Mouse (Mus musculus): ENCODE measurements around the gene Hist1h2bp.
"Not testable (repeated sequence)": the region's sequence is repeated elsewhere in the genome, so short reads cannot be mapped to it uniquely, and the experiment has no call there.

The Hist1h2bp gene

GRCm38 (mm10) chr13:21786899-21787629 lies at the start of gene Hist1h2bp, which contains the start of gene Hist1h2an:
Gene Hist1h2bp (plus strand): TSS chr13:21787461.
Gene Hist1h2an (minus strand): TSS chr13:21787218.
- DNase-seq (ENCODE audit: low spot score in 2 of 2) = peak; percentile 84 to 87

DNA sequence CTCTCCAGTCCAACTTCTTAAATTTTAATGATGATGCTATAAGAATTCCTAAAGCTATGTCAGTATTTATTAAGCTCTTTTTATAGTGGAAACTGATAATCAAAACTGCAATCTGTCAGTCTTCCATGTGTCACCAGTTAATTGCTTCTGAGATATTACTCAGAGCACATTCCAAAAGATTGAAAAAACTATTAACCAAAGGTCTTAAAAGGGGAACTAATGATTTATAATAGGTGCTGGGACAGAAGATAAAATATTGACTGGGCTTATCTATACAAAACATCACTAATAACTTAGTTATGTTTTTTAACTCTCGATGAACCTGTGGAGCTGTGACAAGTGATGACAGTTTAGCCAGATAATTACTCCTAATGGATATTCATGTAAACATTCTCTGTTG lies 42.3 kb upstream of the Hist1h2bp start:
- no peak for DNase-seq (ENCODE audit: low spot score in 2 of 2)

DNA sequence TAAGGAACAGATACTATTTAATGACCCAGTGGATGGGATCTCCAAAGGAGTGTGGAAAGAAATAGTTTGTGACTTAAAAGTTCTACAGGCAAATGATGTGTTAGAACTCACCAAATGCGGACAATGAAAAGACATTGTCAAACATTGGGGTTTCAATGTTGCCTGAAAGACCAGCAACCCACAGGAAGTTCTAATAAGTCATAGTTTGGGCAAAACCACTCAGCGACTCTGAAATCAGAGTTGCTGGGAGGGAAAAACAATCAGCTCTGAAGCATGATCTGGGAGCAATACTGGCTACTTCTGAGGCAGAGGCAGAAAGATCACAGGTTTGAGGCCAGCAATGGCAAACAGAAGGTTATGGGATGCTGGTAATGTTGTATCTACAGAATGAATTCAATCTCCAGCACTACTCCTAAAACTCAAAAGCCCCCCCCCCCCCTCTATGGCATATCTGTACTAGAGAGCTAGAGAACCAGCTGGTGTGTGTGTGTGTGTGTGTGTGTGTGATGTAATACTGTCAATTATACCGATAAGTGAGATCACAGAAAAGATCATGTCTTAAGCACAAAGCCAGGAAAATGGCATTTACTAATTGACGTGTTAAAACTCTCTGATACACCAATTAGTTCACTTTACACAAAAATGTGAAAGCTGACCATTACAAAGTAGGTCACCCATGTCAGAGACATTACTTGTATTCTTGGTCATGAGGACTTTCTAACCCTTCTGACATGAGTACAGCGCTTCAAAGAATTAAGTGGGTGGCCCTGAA lies 37.7 kb upstream of the Hist1h2bp start:
- no peak for DNase-seq (ENCODE audit: low spot score in 2 of 2)

- DNase-seq (ENCODE audit: low spot score in 2 of 2) = peak; percentile 84 to 89
Measured at GRCm38 (mm10) chr13:21750159-21751017, 36.9 kb upstream of the Hist1h2bp start, which contains the start of gene Hist1h4k. Gene Hist1h4k (minus strand): TSS chr13:21750505.

- no peak for DNase-seq (ENCODE audit: low spot score in 2 of 2)
Measured at GRCm38 (mm10) chr13:21751417-21751816, 35.8 kb upstream of the Hist1h2bp start.

GRCm38 (mm10) chr13:21751827-21752226 lies 35.4 kb upstream of the Hist1h2bp start:
- no peak for DNase-seq (ENCODE audit: low spot score in 2 of 2)

- DNase-seq (ENCODE audit: low spot score in 2 of 2) = no peak
Measured at GRCm38 (mm10) chr13:21752356-21752755, 34.9 kb upstream of the Hist1h2bp start.

DNA sequence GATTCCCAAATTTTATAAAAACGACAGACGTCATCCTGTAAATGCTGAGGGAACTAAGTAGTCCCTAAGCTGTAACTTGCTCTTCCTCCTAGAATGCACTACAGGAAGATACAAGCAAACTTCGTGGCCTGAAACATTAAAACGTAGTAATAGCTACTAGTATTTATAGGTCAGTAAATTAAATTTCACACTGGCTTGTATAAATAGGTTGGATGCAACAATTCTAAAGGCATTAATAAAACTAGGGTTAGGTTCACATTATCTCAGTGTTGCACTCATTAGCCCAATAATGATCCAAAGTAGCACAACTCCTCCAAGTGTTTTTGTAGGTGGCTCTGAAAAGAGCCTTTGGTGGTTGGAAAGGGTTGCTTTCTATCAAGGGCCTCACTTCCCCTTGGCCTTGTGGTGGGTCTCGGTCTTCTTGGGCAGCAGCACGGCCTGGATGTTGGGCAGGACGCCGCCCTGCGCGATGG lies 34.2 kb upstream of the Hist1h2bp start:
- no peak for DNase-seq (ENCODE audit: low spot score in 2 of 2)

DNA sequence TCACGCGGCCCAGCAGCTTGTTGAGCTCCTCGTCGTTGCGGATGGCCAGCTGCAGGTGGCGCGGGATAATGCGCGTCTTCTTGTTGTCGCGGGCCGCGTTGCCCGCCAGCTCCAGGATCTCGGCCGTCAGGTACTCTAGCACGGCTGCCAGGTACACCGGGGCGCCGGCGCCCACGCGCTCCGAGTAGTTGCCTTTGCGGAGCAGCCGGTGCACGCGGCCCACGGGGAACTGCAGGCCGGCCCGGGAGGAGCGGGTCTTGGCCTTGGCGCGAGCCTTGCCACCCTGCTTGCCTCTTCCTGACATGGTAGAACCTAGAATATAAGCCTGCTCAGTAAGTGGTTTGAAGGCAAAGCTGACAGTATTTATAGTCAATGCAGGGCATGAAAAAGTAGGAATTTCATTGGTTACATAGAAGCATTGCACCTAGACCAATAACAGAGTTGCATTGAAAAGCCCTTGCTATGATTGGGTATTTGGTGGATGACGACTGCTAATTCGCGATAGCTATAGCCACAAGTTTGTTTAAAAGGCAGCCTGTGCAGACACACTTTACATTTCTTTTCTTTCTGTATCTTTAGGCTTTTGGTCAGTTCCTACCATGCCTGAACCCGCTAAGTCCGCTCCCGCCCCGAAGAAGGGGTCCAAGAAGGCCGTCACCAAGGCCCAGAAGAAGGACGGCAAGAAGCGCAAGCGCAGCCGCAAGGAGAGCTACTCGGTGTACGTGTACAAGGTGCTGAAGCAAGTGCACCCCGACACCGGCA lies 33.6 kb upstream of the Hist1h2bp start, which contains the start of the genes Hist1h2ak and Hist1h2bn:
Gene Hist1h2ak, minus strand, starts transcription at position 304 of the 762 bp plus-strand sequence.
Gene Hist1h2bn, plus strand, starts transcription at position 600 of the 762 bp plus-strand sequence.
- DNase-seq (ENCODE audit: low spot score in 2 of 2) = peak; percentile 43 to 53

DNA sequence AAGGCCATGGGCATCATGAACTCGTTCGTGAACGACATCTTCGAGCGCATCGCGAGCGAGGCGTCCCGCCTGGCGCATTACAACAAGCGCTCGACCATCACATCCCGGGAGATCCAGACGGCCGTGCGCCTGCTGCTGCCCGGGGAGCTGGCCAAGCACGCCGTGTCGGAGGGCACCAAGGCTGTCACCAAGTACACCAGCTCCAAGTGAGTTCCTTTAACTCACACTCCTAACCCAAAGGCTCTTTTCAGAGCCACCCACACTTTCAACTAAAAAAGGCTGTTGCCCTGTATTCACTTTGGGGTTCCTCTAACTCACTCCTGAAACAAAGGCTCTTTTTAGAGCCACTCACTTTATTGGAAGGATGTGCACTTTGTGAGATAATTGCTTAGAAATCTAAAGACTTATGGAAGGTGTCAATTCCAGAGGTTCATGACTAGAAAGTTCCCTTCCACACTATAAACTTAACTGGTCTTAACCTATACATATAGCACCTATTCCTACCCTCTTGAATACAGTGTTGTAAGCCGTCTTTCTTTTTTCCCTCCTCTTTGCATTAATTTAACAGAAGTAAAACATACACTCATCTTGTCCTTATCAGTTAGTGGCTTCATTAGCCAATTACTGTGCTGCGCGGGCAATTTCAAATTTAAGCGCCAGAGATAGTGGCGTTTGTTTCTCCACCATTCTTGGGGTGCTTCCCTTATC lies 32.8 kb upstream of the Hist1h2bp start:
- not testable (repeated sequence) for DNase-seq (ENCODE audit: low spot score in 2 of 2)

- no peak for DNase-seq (ENCODE audit: low spot score in 2 of 2)
Measured at GRCm38 (mm10) chr13:21755707-21756106, 31.6 kb upstream of the Hist1h2bp start.

DNA sequence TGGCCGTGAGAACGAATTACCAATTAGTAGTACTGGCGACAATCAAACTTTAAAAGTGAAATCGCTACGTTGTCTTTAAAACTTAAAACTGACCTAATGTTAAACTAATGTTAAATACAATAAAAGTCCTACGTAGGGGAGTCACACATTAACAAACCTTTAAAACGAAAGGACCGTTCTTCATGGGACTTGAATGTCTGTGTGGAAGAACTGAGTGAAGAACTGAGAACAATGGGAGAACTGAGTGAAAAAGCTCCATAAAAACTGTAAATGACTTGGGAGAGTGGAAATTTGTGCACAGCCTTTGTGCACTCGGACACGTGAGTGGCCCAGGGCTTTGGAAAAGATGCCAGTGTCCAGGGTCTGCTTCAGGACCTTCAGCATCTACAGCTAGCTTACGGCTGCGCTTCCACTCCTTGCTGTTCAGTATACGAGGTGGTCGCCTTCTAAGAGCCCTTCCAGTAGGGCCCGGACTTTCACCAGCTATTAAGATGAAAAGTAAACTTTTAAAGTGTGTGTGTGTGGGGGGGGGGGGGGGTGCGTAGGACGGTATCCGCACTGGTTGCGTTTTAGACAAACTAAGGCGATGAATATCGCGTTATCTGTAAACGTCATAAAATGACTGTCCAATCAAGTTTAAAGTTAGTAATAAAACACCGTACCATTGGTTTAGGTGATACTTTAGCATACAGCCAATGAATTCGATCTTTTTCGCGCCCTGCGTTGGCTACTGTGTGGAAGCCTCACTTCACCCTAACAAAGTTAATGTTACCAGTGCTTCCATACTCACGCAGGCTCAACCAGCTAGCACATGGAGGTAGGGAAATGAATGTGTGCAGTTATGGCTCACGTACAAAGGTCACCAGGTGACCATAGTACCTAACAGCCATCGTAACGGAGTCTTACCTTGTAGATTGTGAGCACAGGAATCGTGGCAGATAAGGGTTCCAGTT lies 8.2 kb upstream of the Hist1h2bp start:
- peak; percentile 45 to 63 for DNase-seq (ENCODE audit: low spot score in 2 of 2)

DNA sequence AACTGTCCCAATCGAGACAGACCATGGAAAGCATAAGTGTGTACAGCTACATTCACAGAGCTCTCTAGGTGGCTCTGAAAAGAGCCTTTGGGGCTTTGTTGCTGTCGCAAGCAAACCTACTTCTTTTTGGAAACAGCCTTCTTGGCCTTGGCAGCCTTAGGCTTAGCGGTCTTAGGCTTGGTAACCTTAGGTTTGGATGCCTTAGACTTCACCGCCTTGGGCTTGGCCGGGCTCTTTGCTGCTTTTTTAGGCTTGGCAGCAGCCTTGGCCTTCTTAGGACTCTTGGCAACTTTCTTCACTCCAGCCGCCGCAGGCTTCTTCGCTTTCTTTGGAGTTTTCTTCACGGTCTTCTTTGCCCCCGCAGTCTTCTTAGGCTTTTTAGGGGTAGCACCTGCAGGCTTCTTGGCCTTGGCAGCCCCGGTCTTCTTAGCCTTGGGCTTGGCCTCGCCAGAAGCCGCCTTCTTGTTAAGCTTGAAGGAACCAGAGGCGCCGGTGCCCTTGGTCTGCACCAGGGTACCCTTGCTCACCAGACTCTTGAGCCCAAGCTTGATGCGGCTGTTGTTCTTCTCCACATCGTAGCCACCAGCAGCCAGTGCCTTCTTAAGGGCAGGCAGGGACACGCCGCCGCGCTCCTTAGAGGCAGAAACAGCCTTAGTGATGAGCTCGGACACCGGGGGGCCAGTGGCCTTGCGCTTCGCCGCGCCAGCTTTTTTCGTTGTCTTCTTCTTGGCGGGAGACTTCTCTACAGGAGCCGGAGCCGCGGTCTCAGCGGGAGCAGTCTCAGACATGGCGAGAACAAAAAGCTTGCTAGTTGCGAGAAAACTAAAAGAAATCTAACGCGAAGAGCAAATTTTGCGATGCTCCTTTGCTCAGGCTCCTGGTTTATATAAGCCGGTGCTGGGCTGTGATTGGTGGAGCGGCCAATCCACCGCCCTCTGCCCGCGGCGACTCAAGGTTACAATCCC lies 7.2 kb upstream of the Hist1h2bp start, which contains the start of gene Hist1h1b:
Gene Hist1h1b, minus strand, starts transcription at position 859 of the 965 bp plus-strand sequence.
- DNase-seq (ENCODE audit: low spot score in 2 of 2) = peak; percentile 21 to 51

GRCm38 (mm10) chr13:21781021-21781555 lies 6.2 kb upstream of the Hist1h2bp start:
- no peak for DNase-seq (ENCODE audit: low spot score in 2 of 2)

DNA sequence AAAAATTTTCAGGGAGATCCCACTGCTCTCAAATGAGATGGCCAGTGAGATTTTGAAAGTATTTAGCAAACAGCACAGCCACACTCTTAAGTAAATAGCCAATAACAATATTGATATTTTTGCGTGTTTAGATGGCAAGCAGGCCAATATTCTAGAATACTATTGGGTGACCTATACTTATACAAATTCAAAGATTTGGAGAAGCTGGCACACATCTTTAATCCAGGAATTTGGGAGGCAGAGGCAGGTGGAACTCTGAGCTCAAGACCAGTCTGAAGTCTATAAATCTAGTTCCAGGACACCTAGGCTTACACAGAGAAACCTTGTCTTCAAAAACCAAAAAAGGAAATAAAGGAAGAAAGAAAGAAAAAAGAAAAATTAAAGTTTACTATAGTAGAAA lies 5.6 kb upstream of the Hist1h2bp start:
- DNase-seq (ENCODE audit: low spot score in 2 of 2) = no peak

GRCm38 (mm10) chr13:21782361-21783254 lies 4.7 kb upstream of the Hist1h2bp start:
- not testable (repeated sequence) for DNase-seq (ENCODE audit: low spot score in 2 of 2)

All from urinary bladder, postnatal 36 days (tissue).